Mouse (Mus musculus): ENCODE measurements around the gene Atl3.

DNA sequence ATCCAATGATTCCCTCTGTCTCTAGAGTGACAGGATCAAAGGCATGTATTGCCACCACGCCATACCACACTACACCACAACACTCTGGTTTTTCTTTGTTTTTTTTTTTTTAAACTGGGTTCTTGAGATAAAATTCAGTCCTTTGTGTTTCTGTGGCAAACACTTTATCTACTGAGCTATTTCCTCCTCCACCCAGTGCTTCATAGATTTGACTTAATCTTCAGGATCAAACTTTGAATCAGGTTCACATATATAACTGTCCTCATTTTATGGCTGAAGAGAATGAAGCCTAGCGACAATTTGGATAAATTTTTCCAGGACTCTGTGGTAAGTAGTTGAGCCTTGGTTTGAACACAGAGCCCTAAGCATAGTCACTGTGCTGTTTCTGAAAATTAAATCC is 69.8 kb downstream of the Atl3 start:
- TF ChIP-seq CTCF (IDR thresholded peaks at IDR 0.05; ENCODE audit: control insufficient read depth, insufficient read depth, insufficient read length) (no peak), MYOG (IDR thresholded peaks at IDR 0.05; ENCODE audit: control insufficient read depth, extremely low read depth, insufficient read length) (no peak), USF1 (IDR thresholded peaks at IDR 0.05; ENCODE audit: low read depth) (no peak), FOSL1 (IDR thresholded peaks at IDR 0.05; ENCODE audit: insufficient read depth, low read length, poor library complexity, severe bottlenecking) (no peak), MAX (IDR thresholded peaks at IDR 0.05) (no peak)

Measured in C2C12 (cell line).